Mouse (Mus musculus) neural tube, embryonic 10.5 days (tissue): Measurements from ENCODE around the gene Srrm3.

Experiments
- DNase-seq: peaks from one replicate; pipeline ENCODE4 v3.0.0-alpha.2; 2017; ENCODE audit warnings: low spot score; ENCODE audit errors: extremely low spot score

The Srrm3 gene

DNA sequence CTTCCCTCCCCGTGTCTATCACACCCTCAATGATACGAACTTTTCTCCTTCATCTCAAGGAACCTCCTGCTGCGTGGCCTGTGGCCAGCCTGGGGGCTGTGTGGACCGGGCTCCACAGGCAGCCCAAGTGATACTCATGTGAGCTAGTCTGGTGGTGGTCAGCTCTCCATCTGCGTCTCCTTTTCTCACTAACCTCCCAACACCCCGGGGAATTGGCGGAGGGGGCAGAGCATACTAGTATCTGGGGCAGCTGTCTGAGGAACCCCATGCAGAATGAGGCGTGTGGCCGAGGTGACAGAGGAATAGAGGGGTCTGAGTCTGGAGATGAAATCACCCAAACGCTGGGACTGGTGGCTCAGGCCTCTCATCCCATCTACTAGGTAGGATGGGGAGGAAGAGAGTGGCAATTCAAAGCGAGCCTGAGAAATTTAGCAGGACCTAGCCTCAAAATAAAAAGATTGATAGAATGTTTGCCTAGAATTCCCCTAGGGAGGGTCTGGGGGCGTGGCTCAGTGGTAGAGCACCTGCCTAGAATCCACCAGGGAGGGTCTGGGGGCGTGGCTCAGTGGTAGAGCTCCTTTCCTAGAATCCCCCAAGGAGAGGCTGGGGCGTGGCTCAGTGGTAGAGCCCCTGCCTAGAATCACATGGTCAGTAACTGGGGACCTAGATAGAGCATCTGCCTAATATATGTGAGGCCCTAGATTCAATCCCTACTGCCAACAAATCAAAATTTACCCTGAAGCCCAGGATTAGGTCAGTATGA, 63.2 kb downstream of the Srrm3 start:
- no peak for DNase-seq

GRCm38 (mm10) chr5:135870505-135870904, 63.8 kb downstream of the Srrm3 start:
- DNase-seq, result no peak

DNA sequence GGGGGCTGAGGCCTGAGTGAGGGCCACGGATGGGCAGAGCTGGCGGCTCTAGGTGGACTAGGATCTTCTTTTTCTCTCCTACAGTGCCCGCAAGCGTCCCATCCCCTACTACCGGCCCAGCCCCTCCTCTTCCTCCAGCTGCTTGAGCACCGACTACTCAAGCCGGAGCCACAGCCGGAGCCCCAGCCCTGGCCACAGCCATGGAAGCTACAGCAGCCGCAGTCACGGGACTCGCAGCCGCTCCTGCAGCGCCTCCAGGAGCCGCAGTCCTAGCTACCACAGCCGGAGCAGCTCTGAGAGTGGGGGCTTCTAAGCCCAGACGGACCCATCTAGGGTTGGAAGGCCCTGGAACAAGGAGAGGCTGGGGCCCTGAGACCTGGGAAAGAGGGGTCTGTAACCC, 66.3 kb downstream of the Srrm3 start:
- no peak for DNase-seq

- no peak for DNase-seq
Observed at GRCm38 (mm10) chr5:135873753-135874152, 67.1 kb downstream of the Srrm3 start.

DNA sequence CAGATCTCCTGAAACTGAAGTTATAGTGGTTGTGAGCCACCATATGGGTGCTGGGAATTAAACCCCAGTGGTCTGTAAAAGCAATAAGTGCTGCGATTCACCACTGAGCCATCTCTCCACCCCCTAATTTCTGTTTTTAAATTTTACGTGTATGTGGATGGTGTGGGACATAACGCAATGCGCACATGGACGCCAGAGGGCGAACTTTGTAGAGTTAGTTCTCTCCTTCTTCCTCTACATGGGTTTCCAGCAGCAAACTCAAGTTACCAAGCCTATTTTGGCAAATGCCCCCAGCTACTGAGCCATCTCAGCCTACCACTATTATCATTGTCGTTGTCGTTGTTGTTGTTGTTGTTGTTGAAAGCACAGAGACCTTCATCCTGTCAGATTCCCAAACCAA, 70.5 kb downstream of the Srrm3 start:
- DNase-seq, result no peak

GRCm38 (mm10) chr5:135877831-135878231, 71.1 kb downstream of the Srrm3 start:
- DNase-seq, result peak; percentile 44

DNA sequence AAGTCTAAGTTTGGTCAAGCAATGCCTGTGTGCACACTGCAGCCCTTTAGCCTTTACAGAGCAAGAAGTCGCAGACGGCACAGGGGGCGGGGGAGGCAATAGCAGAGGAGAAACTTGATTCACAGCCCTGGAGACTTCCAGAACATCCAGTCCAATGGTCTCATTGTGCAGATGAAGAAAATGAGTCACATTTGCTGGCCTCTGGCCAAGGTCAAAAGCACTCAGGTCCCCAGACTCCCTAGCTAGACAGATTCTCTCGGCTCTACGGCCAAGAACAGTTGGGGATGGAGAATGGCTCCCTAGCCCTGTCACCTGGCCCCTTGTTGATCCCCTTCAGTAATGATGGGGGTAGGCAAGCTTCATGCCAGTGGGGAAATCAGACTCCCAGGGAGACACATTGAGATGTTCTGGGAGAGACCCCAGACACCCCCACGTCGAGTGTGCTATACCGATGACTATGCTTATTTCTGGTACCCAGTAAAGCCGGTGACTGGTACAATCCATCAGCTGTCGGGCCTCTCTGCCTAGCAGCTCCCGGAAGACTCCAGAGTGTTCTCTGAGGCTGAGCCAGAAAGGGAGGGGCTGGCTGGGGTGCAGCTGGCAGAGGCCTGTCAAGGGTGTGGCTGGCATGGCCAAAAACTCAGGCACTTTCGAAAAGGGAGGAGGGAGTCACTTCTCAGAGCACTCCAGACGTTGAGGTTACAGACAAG, 72.9 kb downstream of the Srrm3 start:
- DNase-seq, result no peak

DNA sequence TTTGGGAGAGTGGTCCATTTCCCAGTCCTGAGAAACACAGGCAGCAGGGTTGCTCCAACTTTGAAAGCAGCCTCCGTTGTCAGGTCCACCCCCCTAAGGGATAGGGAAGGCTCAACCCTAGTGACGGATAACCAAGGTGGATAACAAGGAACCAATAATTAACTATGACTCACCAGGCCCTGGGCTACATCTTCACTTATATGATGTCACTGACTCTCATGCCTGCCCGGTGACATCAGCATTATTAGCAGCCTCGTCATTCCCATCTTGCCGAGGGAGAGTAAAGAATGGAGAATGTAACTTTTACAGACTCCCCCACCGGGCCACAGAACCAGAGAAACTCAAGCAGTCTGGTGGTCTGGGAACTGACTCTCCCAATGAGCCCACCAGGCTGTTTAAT, 78.0 kb downstream of the Srrm3 start:
- DNase-seq, result no peak

- peak; percentile 54 for DNase-seq
Observed at GRCm38 (mm10) chr5:135887675-135888102, 81.0 kb downstream of the Srrm3 start, which contains the start of gene Hspb1. Gene Hspb1, plus strand, starts transcription at chr5:135887919.

GRCm38 (mm10) chr5:135888405-135889215, 81.9 kb downstream of the Srrm3 start:
- DNase-seq, result peak; percentile 38

DNA sequence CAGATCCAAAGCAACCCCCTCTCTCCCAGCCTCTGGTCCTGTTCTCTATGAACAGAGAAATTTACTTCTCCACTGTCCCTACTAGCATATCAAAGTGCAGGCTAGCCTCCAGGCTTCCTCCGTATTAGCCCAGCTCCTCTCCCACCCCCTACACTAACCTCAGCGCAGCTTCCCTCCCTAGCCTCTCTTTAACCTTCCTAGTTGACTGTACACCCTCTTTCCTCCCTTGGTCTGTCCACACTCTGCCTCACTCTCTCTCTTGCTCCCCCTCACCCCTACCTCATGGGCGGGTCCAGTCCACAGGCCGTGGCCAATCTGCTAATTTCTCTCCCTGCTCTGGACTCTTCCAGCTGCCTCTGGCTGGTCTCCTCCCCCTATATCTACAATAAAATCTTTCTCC, 83.6 kb downstream of the Srrm3 start:
- DNase-seq, result no peak

- DNase-seq, result no peak
Observed at GRCm38 (mm10) chr5:135890920-135891319, 84.2 kb downstream of the Srrm3 start.

GRCm38 (mm10) chr5:135892589-135893351, 86.1 kb downstream of the Srrm3 start:
- DNase-seq, result no peak

- DNase-seq, result no peak
Observed at GRCm38 (mm10) chr5:135894958-135895357, 88.3 kb downstream of the Srrm3 start.

- DNase-seq, result peak; percentile 47
Observed at GRCm38 (mm10) chr5:135898028-135898427, 91.3 kb downstream of the Srrm3 start.

DNA sequence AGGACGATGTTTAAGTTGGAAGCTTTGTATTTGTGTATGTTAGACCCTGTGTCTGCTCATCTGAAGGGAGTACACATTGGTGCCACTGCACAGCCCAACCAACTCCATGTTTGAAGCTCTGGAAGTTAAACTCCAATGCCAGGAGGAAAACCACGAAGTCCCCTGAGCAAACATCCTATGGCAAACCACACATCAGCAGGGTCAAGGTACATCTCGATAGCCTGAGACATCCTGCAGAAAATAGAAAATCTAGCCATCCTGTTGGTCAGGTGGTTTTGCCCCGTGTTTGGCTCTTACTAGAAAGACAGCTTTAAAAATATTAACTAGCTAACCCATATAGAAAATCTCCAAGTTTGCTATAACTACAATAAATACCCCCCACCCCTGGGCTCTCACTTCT, 92.3 kb downstream of the Srrm3 start:
- no peak for DNase-seq

GRCm38 (mm10) chr5:135899833-135900232, 93.1 kb downstream of the Srrm3 start:
- DNase-seq, result no peak

DNA sequence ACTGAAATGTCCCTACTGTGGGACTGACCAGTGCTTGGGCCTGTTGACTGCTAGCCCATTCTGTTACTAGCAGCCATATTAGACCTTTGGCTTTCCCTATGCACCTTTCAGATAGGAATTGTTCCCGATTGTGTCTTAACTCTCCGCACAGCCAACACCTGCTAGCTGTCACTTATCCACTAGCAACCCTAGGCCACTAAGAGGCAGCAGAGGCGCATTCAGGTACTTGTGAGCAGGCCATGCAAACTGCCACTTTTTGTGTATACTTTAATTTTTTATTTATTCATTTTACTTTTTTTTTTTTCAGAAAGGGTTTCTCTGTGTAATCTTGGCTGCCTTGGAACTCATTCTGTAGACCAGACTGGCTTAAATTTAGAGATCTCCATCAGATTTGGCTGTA, 94.0 kb downstream of the Srrm3 start:
- DNase-seq, result no peak

- no peak for DNase-seq
Observed at GRCm38 (mm10) chr5:135901354-135902095, 94.8 kb downstream of the Srrm3 start.

GRCm38 (mm10) chr5:135903058-135903457, 96.4 kb downstream of the Srrm3 start:
- DNase-seq, result no peak
